Mouse (Mus musculus): ENCODE data around the gene Ppp1r16b.

GRCm38 (mm10) chr2:158746164-158746563, 81.0 kb downstream of the Ppp1r16b start:
- no peak for TF ChIP-seq CTCF (IDR thresholded peaks at IDR 0.05; ENCODE audit: low read depth, low read length)
- TF ChIP-seq POLR2A (IDR thresholded peaks at IDR 0.05; ENCODE audit: extremely low read depth, insufficient read depth, low read length), result no peak
